Mouse (Mus musculus) MEL (cell line): Measurements from ENCODE around the gene Tle4.

ENCODE experiments used
- CHD1 ChIP-seq: IDR thresholded peaks from 2 replicates; pipeline ENCODE4 v1.6.1; 2012; ENCODE audit warnings: low read depth, mild to moderate bottlenecking, inconsistent platforms, low read length, improper control_type of control experiment
- CHD2 ChIP-seq: IDR thresholded peaks from 2 replicates; pipeline ENCODE4 v1.6.1; 2011; ENCODE audit warnings: low read length, improper control_type of control experiment
- CTCF ChIP-seq, 3 experiments: IDR thresholded peaks in 2 of 3; conservative IDR thresholded peaks in 1 of 3; 2 replicates each; pipeline ENCODE4 v1.5.1; 2011 to 2012; ENCODE audit warnings: low read length in 3 of 3, low read depth in 2 of 3, mild to moderate bottlenecking in 2 of 3, improper control_type of control experiment in 1 of 3, inconsistent platforms in 1 of 3, mixed read lengths in 1 of 3, moderate library complexity in 1 of 3; ENCODE audit not compliant: control insufficient read depth in 1 of 3, insufficient read depth in 1 of 3, poor library complexity in 1 of 3, severe bottlenecking in 1 of 3
- POLR2A ChIP-seq, 2 experiments: IDR thresholded peaks; 2 replicates each; pipeline ENCODE4 v1.6.1; 2011 to 2012; ENCODE audit warnings: low read length in 2 of 2, mild to moderate bottlenecking in 2 of 2, control low read depth in 1 of 2, improper control_type of control experiment in 1 of 2, low read depth in 1 of 2, moderate library complexity in 1 of 2; ENCODE audit not compliant: control insufficient read depth in 1 of 2, insufficient read depth in 1 of 2, poor library complexity in 1 of 2
- SIN3A ChIP-seq: IDR thresholded peaks from 2 replicates; pipeline ENCODE4 v1.6.1; 2012; ENCODE audit warnings: low read length, improper control_type of control experiment, inconsistent platforms
- ZKSCAN1 ChIP-seq: IDR thresholded peaks from 2 replicates; pipeline ENCODE4 v1.6.1; 2012; ENCODE audit warnings: low read depth, mild to moderate bottlenecking, inconsistent platforms, low read length, improper control_type of control experiment, moderate library complexity

DNA sequence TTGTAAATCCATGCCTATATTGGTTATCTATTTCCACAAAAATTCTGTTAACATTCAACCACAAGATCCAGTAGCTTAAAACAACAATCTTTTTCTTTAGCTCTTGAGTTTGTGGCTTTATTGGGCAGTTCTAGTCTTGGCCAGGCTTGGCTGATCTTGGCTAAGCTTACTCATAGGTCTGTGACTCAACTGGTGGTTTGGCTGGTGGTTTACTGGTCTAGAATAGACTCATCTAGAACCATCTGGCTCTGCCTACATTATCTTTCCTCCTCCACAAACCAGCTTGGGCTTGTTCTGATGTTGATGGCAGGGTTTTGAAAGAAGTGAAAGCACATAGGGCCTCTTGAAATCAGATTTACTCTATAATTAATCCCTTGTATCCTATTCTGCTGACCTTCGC lies 22.7 kb upstream of the Tle4 start:
- TF ChIP-seq CTCF (IDR thresholded peaks at IDR 0.05 in 2 of 3, conservative IDR thresholded peaks at IDR 0.05 in 1 of 3; ENCODE audit: control insufficient read depth in 1 of 3, insufficient read depth in 1 of 3, low read depth in 2 of 3, low read length in 3 of 3, poor library complexity in 1 of 3, severe bottlenecking in 1 of 3) (no peak), CHD2 (no peak), SIN3A (no peak), POLR2A (IDR thresholded peaks at IDR 0.05; ENCODE audit: control insufficient read depth in 1 of 2, insufficient read depth in 1 of 2, low read depth in 1 of 2, low read length in 2 of 2, poor library complexity in 1 of 2) (no peak), ZKSCAN1 (no peak), CHD1 (no peak)
